Mouse (Mus musculus) hematopoietic multipotent progenitor cell, adult 10-12 weeks (in vitro differentiated cells): Measurements from ENCODE around the gene Gm17334. TPM values are rescaled to one million over a fixed set of nuclear protein-coding genes. Genes with fewer than 3 reads are reported as not detected.

ENCODE experiments used
- polyA plus RNA-seq: library from polyadenylated mRNA; stranded (reverse); fragments of >175 nt; gene quantifications from 2 replicates; pipeline ENCODE4 v1.2.3, GENCODE M21; 2012; ENCODE audit warnings: low replicate concordance

Gm17334 gene
- polyA plus RNA-seq, result not detected in 2 replicates

DNA sequence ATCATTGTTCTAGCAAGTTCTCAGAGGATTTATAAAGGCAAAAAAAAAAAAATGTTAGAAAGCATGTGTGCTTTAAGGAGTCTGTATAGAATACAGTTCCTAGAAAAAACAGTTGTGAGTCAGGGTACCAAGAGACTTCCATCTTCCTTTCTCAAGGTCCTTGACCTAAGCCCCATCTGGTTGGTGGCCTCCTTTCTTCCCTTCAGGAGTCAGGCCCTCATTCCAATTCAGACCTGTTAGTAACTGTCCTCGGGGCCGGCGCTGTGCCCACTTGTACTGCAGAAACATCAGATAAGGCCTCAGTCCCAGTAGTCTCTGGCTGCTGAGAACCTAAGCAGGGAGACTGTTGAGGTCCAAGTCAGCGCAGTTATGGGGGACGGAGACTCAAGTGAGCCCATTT lies at the start of gene Gm17334:
Gene Gm17334, minus strand, starts transcription at position 101 of the 400 bp plus-strand sequence.

DNA sequence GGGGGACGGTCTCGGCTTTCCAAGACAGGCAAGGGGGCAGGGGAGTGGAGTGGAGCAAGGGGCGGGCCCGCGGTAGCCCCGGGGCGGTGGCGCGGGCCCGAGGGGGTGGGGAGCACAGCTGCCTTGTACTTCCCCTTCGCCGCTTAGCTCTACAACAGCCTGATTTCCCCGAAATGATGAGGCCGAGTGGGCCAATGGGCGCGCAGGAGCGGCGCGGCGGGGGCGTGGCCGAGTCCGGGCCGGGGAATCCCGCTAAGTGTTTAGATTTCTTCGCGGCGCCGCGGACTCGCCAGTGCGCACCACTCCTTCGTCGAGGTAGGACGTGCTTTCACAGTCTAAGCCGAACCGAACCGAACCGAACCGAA lies 3.2 kb downstream of the Gm17334 start, which contains the start of gene Irf1:
Gene Irf1, plus strand, starts transcription at position 255 of the 365 bp plus-strand sequence.

Other genes starting within 250 kb of the Gm17334 start
- 1.5 and 3.1 TPM in 2 replicates for gene Kif3a, start 205.8 kb downstream of the Gm17334 start, polyA plus RNA-seq
- gene Il4, start 154.5 kb downstream of the Gm17334 start, polyA plus RNA-seq, result 0.38 TPM in 1 of 2 replicates, not detected in the other
- gene Il13, start 138.5 kb downstream of the Gm17334 start, polyA plus RNA-seq, result 0.15 and 0.26 TPM in 2 replicates
- gene Rad50, start 65.9 kb downstream of the Gm17334 start, polyA plus RNA-seq, result 8.4 and 9.3 TPM in 2 replicates
- not detected in 2 replicates for gene Il5, start 52.4 kb downstream of the Gm17334 start, polyA plus RNA-seq
- gene Irf1, start 3.2 kb downstream of the Gm17334 start, polyA plus RNA-seq, result 22.9 and 42.6 TPM in 2 replicates
- 5.2 and 10.3 TPM in 2 replicates for gene Gm12216, start 86.1 kb upstream of the Gm17334 start, polyA plus RNA-seq
- 6.6 and 13.3 TPM in 2 replicates for gene Slc22a5, start 118.5 kb upstream of the Gm17334 start, polyA plus RNA-seq
- gene Slc22a21, start 207.1 kb upstream of the Gm17334 start, polyA plus RNA-seq, result 1.7 TPM in 2 replicates